Mouse (Mus musculus) embryonic facial prominence, embryonic 10.5 days (tissue): Measurements from ENCODE around the gene Reck. TPM values are rescaled to one million over a fixed set of nuclear protein-coding genes. Genes with fewer than 3 reads are reported as not detected.
A peak's percentile ranks its signal among the peaks of the same experiment; 100 is the strongest.

Experiments
- DNase-seq: peaks from one replicate; pipeline ENCODE4 v3.0.0-alpha.2; 2017; ENCODE audit warnings: low spot score
- H3K27ac ChIP-seq: fragments of 300-500 bp; sonication (generic); replicated peaks from 2 replicates; pipeline ENCODE4 v1.5.1; 2016; ENCODE audit warnings: mild to moderate bottlenecking
- H3K27me3 ChIP-seq: fragments of 300-500 bp; sonication (generic); replicated peaks from 2 replicates; pipeline ENCODE4 v1.6.1; 2016; ENCODE audit warnings: low read depth, mild to moderate bottlenecking; ENCODE audit not compliant: poor library complexity, severe bottlenecking
- H3K36me3 ChIP-seq: fragments of 300-500 bp; sonication (generic); replicated peaks from 2 replicates; pipeline ENCODE4 v1.6.1; 2016; ENCODE audit warnings: mild to moderate bottlenecking, moderate library complexity
- H3K4me1 ChIP-seq: fragments of 300-500 bp; sonication (generic); 2 replicates; pipeline ENCODE4 v1.6.1; 2016
- H3K4me3 ChIP-seq: fragments of 300-500 bp; sonication (generic); 2 replicates; pipeline ENCODE4 v1.5.1; 2016; ENCODE audit warnings: mild to moderate bottlenecking, moderate library complexity
- H3K9me3 ChIP-seq: fragments of 300-500 bp; sonication (generic); 2 replicates; pipeline ENCODE4 v1.6.1; 2016; ENCODE audit warnings: mild to moderate bottlenecking
- WGBS: fragments of 180-500 bp; shearing (Covaris S2); methylation state at CpG from one replicate; pipeline ENCODE4 v1.1.7; 2016; 5-methylcytosine and 5-hydroxymethylcytosine counted together
- polyA plus RNA-seq: library from polyadenylated mRNA; unstranded; fragments of >200 nt; fragmentation: Nextera tagmentation; extraction: Ambion mirVana; gene quantifications from 2 replicates; pipeline ENCODE4 v1.2.1, GENCODE M21; 2016

The Reck gene
- polyA plus RNA-seq, 1 experiment from 2014 or later: 17.4 TPM

GRCm38 (mm10) chr4:43974914-43975616, 99.7 kb downstream of the Reck start:
- DNase-seq: no peak
- H3K4me1 ChIP-seq: peaks cover 49% of the 10 kb centered on the region
- peaks cover 11% of the 10 kb centered on the region for H3K36me3 ChIP-seq
- no peak overlapping the region for H3K4me3 ChIP-seq
- peaks cover 7% of the 10 kb centered on the region; the same call in 1 of the 2 replicates for H3K27me3 ChIP-seq
- H3K9me3 ChIP-seq: no peaks in the 10 kb centered on the region
- WGBS: 86% methylated on average over 10 of the region's 10 CpGs
- no peak overlapping the region for H3K27ac ChIP-seq

GRCm38 (mm10) chr4:43976223-43976740, 101.0 kb downstream of the Reck start:
- Histone ChIP-seq H3K4me1 (peaks cover 39% of the 10 kb centered on the region), H3K27ac (no peak overlapping the region), H3K9me3 (no peaks in the 10 kb centered on the region), H3K36me3 (peaks cover 5% of the 10 kb centered on the region; the same call in 1 of the 2 replicates), H3K4me3 (no peak overlapping the region), H3K27me3 (0 out of 2 replicates have a peak, but pooled peaks cover 7% of the 10 kb centered on the region)
- DNase-seq: no peak
- 85% methylated on average over 6 of the region's 6 CpGs for WGBS

- WGBS: 17% methylated on average over 17 of the region's 17 CpGs
- Histone ChIP-seq H3K27me3 (peaks cover 9% of the 10 kb centered on the region; the same call in 1 of the 2 replicates), H3K4me1 (peaks cover 31% of the 10 kb centered on the region), H3K9me3 (no peaks in the 10 kb centered on the region), H3K4me3 (no peak overlapping the region), H3K36me3 (peaks cover 5% of the 10 kb centered on the region; the same call in 1 of the 2 replicates), H3K27ac (peak overlapping the region; percentile 71)
- DNase-seq: peak; percentile 64
Observed at GRCm38 (mm10) chr4:43978521-43979443, 103.5 kb downstream of the Reck start.

- Histone ChIP-seq H3K36me3 (peaks cover 5% of the 10 kb centered on the region; the same call in 1 of the 2 replicates), H3K27ac (peak overlapping the region; percentile 71), H3K4me1 (peaks cover 31% of the 10 kb centered on the region), H3K4me3 (no peak overlapping the region), H3K9me3 (no peaks in the 10 kb centered on the region), H3K27me3 (peaks cover 12% of the 10 kb centered on the region; the same call in 1 of the 2 replicates)
- no peak for DNase-seq
- WGBS: 87% methylated on average over 3 of the region's 3 CpGs
Observed at GRCm38 (mm10) chr4:43979746-43980145, 104.4 kb downstream of the Reck start.

- 85% methylated on average over 4 of the region's 4 CpGs for WGBS
- no peaks in the 10 kb centered on the region for H3K9me3 ChIP-seq
- DNase-seq: no peak
- no peak overlapping the region for H3K4me3 ChIP-seq
- peaks cover 5% of the 10 kb centered on the region; the same call in 1 of the 2 replicates for H3K36me3 ChIP-seq
- H3K4me1 ChIP-seq: peaks cover 31% of the 10 kb centered on the region
- no peak overlapping the region for H3K27ac ChIP-seq
- H3K27me3 ChIP-seq: peaks cover 12% of the 10 kb centered on the region; the same call in 1 of the 2 replicates
Observed at GRCm38 (mm10) chr4:43980236-43980635, 104.9 kb downstream of the Reck start.

- Histone ChIP-seq H3K27me3 (peaks cover 12% of the 10 kb centered on the region; the same call in 1 of the 2 replicates), H3K36me3 (peaks cover 5% of the 10 kb centered on the region; the same call in 1 of the 2 replicates), H3K4me1 (peaks cover 31% of the 10 kb centered on the region), H3K9me3 (no peaks in the 10 kb centered on the region), H3K27ac (peak overlapping the region; percentile 86), H3K4me3 (no peak overlapping the region)
- 95% methylated on average over 6 of the region's 6 CpGs for WGBS
- DNase-seq: no peak
Observed at GRCm38 (mm10) chr4:43980846-43981245, 105.5 kb downstream of the Reck start.

GRCm38 (mm10) chr4:43981251-43981650, 105.9 kb downstream of the Reck start:
- H3K27me3 ChIP-seq: peaks cover 12% of the 10 kb centered on the region; the same call in 1 of the 2 replicates
- peak overlapping the region; percentile 86 for H3K27ac ChIP-seq
- peaks cover 5% of the 10 kb centered on the region; the same call in 1 of the 2 replicates for H3K36me3 ChIP-seq
- no peak for DNase-seq
- no peak overlapping the region for H3K4me3 ChIP-seq
- H3K4me1 ChIP-seq: peaks cover 31% of the 10 kb centered on the region
- H3K9me3 ChIP-seq: no peaks in the 10 kb centered on the region
- 87% methylated on average over 7 of the region's 7 CpGs for WGBS

- peak; percentile 96 for DNase-seq
- 3% methylated on average over 24 of the region's 24 CpGs for WGBS
- Histone ChIP-seq H3K27me3 (peaks cover 8% of the 10 kb centered on the region; the same call in 1 of the 2 replicates), H3K4me1 (peaks cover 31% of the 10 kb centered on the region), H3K27ac (peak overlapping the region; percentile 86), H3K9me3 (no peaks in the 10 kb centered on the region), H3K36me3 (peaks cover 4% of the 10 kb centered on the region; the same call in 1 of the 2 replicates), H3K4me3 (peak overlapping the region; percentile 50)
Observed at GRCm38 (mm10) chr4:43982053-43982732, 106.9 kb downstream of the Reck start.

GRCm38 (mm10) chr4:43983181-43983580, 107.9 kb downstream of the Reck start, which contains the start of gene Ccin:
Gene Ccin, plus strand, starts transcription at chr4:43983483.
- DNase-seq: no peak
- peaks cover 27% of the 10 kb centered on the region for H3K4me1 ChIP-seq
- H3K36me3 ChIP-seq: no peaks in the 10 kb centered on the region
- H3K27me3 ChIP-seq: peaks cover 5% of the 10 kb centered on the region; the same call in 1 of the 2 replicates
- 85% methylated on average over 11 of the region's 11 CpGs for WGBS
- peak within 1 kb of the TSS; percentile 86 for H3K27ac ChIP-seq
- peak within 1 kb of the TSS; percentile 50 for H3K4me3 ChIP-seq
- H3K9me3 ChIP-seq: no peaks in the 10 kb centered on the region

- 93% methylated on average over 22 of the region's 22 CpGs for WGBS
Observed at GRCm38 (mm10) chr4:43983756-43984155, 108.4 kb downstream of the Reck start.

GRCm38 (mm10) chr4:43984326-43984725, 109.0 kb downstream of the Reck start:
- Histone ChIP-seq H3K27ac (no peak overlapping the region), H3K4me1 (peaks cover 16% of the 10 kb centered on the region), H3K4me3 (no peak overlapping the region), H3K9me3 (no peaks in the 10 kb centered on the region), H3K27me3 (peaks cover 5% of the 10 kb centered on the region; the same call in 1 of the 2 replicates), H3K36me3 (no peaks in the 10 kb centered on the region)
- DNase-seq: no peak
- WGBS: 93% methylated on average over 19 of the region's 19 CpGs

More at GRCm38 (mm10) chr4:43983756-43984155, 108.4 kb downstream of the Reck start:
- Histone ChIP-seq H3K36me3 (no peaks in the 10 kb centered on the region), H3K4me3 (no peak overlapping the region), H3K27me3 (peaks cover 5% of the 10 kb centered on the region; the same call in 1 of the 2 replicates), H3K27ac (no peak overlapping the region), H3K9me3 (no peaks in the 10 kb centered on the region), H3K4me1 (peaks cover 22% of the 10 kb centered on the region)
- DNase-seq: no peak
